Mouse (Mus musculus): Measurements from ENCODE around the gene Sgms1. TPM values are rescaled to one million over a fixed set of nuclear protein-coding genes. Genes with fewer than 3 reads are reported as not detected.

Sgms1 gene
- polyA plus RNA-seq, 1 experiment = 5.3 TPM

DNA sequence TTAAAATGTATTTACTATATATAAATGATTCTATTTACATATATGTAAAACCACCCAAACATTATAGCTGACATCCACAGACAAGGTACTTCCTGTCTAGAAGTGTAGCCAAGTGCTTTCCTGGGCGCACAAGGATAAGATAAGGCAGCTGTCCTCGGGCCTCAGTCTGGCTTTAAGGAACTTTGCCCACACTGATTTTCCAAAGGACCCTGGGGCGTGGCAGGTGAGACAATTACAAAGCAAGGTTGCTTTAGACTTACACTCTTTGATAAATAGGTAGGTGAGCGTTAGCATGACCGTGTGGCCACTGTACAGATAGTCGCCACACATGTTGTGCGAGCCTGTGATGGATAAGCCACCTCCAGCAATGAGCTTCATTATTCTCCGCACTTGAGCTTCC is 260.2 kb downstream of the Sgms1 start:
- TF ChIP-seq CTCF (IDR thresholded peaks at IDR 0.05; ENCODE audit: control insufficient read depth, insufficient read depth, insufficient read length) (no peak), MYOG (IDR thresholded peaks at IDR 0.05; ENCODE audit: control insufficient read depth, extremely low read depth, insufficient read length) (no peak), MAX (IDR thresholded peaks at IDR 0.05) (no peak), MYOD1 (IDR thresholded peaks at IDR 0.05; ENCODE audit: control insufficient read depth, insufficient read length, low read depth) (no peak), USF1 (IDR thresholded peaks at IDR 0.05; ENCODE audit: low read depth) (no peak), CEBPB (IDR thresholded peaks at IDR 0.05; ENCODE audit: low read depth) (no peak), FOSL1 (IDR thresholded peaks at IDR 0.05; ENCODE audit: insufficient read depth, low read length, poor library complexity, severe bottlenecking) (no peak)

DNA sequence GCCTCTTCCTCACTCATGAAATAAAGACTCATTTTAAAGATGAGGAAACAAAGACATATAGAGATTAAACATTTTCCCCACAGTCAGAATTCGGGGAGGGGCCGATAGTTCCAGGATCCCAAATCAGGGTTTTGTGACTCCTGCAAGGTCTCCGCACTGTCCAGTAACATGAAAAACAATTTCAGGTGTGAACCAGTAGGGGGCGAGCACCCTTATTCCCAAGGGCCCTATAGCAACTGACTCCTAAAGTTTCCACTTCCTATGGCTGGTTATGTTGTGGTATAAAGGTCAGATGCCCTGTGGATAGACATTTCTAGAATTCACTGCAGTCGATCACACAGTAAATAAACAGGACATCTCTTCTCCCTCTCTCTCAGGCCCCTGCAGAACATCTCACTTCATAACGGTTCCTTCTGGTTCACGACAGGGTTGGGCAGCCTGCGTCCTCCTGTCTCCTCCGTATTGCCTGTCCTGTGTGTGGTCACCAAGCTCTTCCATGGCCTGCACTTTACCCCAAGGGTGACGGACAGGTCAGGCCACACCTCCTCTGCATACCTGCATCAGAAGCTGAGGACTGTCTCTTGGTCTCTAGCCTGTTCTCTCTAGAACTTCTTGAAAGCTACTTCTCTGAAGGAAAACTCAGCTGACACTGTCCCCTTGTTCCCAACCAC is 262.2 kb downstream of the Sgms1 start:
- no peak for TF ChIP-seq MAX (IDR thresholded peaks at IDR 0.05)
- TF ChIP-seq CTCF (IDR thresholded peaks at IDR 0.05; ENCODE audit: control insufficient read depth, insufficient read depth, insufficient read length) = no peak
- TF ChIP-seq MYOD1 (IDR thresholded peaks at IDR 0.05; ENCODE audit: control insufficient read depth, insufficient read length, low read depth) = no peak
- no peak for TF ChIP-seq USF1 (IDR thresholded peaks at IDR 0.05; ENCODE audit: low read depth)
- no peak for TF ChIP-seq FOSL1 (IDR thresholded peaks at IDR 0.05; ENCODE audit: insufficient read depth, low read length, poor library complexity, severe bottlenecking)
- TF ChIP-seq MYOG (IDR thresholded peaks at IDR 0.05; ENCODE audit: control insufficient read depth, extremely low read depth, insufficient read length) = no peak
- TF ChIP-seq CEBPB (IDR thresholded peaks at IDR 0.05; ENCODE audit: low read depth) = no peak
- Histone ChIP-seq H3K36me3 (ENCODE audit: control insufficient read depth, insufficient read depth) (peaks cover 25% of the 10 kb centered on the region), H3K4me3 (ENCODE audit: insufficient read depth, poor library complexity, severe bottlenecking) (no peak overlapping the region), H3ac (ENCODE audit: control insufficient read depth, insufficient read length, low read depth) (no peak overlapping the region), H3K79me2 (ENCODE audit: control insufficient read depth, insufficient read depth) (no peaks in the 10 kb centered on the region), H3K27me3 (ENCODE audit: control insufficient read depth, insufficient read depth, insufficient read length) (no peaks in the 10 kb centered on the region), H3K79me3 (ENCODE audit: low read depth) (no peaks in the 10 kb centered on the region)

More for the DNA sequence above, 260.2 kb downstream of the Sgms1 start:
- no peak overlapping the region for H3ac ChIP-seq (ENCODE audit: control insufficient read depth, insufficient read length, low read depth)
- peaks cover 17% of the 10 kb centered on the region for H3K36me3 ChIP-seq (ENCODE audit: control insufficient read depth, insufficient read depth)
- H3K79me2 ChIP-seq (ENCODE audit: control insufficient read depth, insufficient read depth) = no peaks in the 10 kb centered on the region
- no peak overlapping the region for H3K4me3 ChIP-seq (ENCODE audit: insufficient read depth, poor library complexity, severe bottlenecking)
- H3K79me3 ChIP-seq (ENCODE audit: low read depth) = no peaks in the 10 kb centered on the region
- H3K27me3 ChIP-seq (ENCODE audit: control insufficient read depth, insufficient read depth, insufficient read length) = no peaks in the 10 kb centered on the region

DNA sequence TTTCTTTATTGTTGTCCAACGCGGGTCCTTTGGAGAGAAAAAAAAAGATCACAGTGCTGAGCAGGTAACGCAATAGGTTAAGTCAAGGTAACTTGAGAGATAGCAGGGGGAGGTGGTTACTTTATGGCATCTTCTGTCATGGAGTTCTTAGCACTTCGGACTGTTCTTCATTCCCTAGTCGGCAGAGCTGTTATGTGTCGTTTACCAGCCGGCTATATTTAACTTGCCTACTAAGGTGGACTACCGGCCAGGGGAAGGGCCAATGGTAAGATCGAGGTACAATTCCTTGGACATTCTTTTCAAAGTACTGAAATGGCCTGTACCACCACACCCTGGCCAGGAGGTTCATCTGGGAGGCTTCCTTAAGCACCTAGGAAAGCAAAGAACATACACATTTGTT is 265.4 kb downstream of the Sgms1 start:
- H3K27me3 ChIP-seq (ENCODE audit: control insufficient read depth, insufficient read depth, insufficient read length) = no peaks in the 10 kb centered on the region
- no peak overlapping the region for H3ac ChIP-seq (ENCODE audit: control insufficient read depth, insufficient read length, low read depth)
- H3K4me3 ChIP-seq (ENCODE audit: insufficient read depth, poor library complexity, severe bottlenecking) = no peak overlapping the region
- TF ChIP-seq MAX (IDR thresholded peaks at IDR 0.05) = no peak
- TF ChIP-seq CTCF (IDR thresholded peaks at IDR 0.05; ENCODE audit: control insufficient read depth, insufficient read depth, insufficient read length) = no peak
- no peak for TF ChIP-seq MYOD1 (IDR thresholded peaks at IDR 0.05; ENCODE audit: control insufficient read depth, insufficient read length, low read depth)
- no peak for TF ChIP-seq USF1 (IDR thresholded peaks at IDR 0.05; ENCODE audit: low read depth)
- no peak for TF ChIP-seq FOSL1 (IDR thresholded peaks at IDR 0.05; ENCODE audit: insufficient read depth, low read length, poor library complexity, severe bottlenecking)
- TF ChIP-seq CEBPB (IDR thresholded peaks at IDR 0.05; ENCODE audit: low read depth) = no peak
- no peak for TF ChIP-seq MYOG (IDR thresholded peaks at IDR 0.05; ENCODE audit: control insufficient read depth, extremely low read depth, insufficient read length)
- peaks cover 25% of the 10 kb centered on the region for H3K36me3 ChIP-seq (ENCODE audit: control insufficient read depth, insufficient read depth)
- no peaks in the 10 kb centered on the region for H3K79me2 ChIP-seq (ENCODE audit: control insufficient read depth, insufficient read depth)
- no peaks in the 10 kb centered on the region for H3K79me3 ChIP-seq (ENCODE audit: low read depth)

DNA sequence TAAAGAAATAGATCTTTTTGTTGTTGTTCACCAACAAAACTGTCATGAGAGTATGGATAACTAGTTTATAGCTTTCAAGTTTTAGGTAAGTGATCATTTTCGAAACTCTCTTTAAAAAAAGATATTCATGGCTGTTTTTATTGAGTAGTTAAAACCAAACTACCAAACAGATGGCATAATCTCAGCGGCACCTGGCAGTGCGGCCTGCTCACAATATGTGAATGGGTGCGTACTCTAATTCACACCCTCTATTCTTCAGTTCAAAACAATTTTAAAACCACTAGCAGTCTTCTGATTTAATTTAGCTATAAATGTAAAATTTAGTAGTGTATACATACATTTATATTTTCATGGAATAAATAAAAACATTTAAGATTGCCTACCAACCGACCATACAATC is 266.3 kb downstream of the Sgms1 start:
- Histone ChIP-seq H3K36me3 (ENCODE audit: control insufficient read depth, insufficient read depth) (peaks cover 24% of the 10 kb centered on the region), H3K4me3 (ENCODE audit: insufficient read depth, poor library complexity, severe bottlenecking) (no peak overlapping the region), H3K79me3 (ENCODE audit: low read depth) (no peaks in the 10 kb centered on the region), H3K27me3 (ENCODE audit: control insufficient read depth, insufficient read depth, insufficient read length) (no peaks in the 10 kb centered on the region), H3K79me2 (ENCODE audit: control insufficient read depth, insufficient read depth) (no peaks in the 10 kb centered on the region), H3ac (ENCODE audit: control insufficient read depth, insufficient read length, low read depth) (no peak overlapping the region)
- TF ChIP-seq FOSL1 (IDR thresholded peaks at IDR 0.05; ENCODE audit: insufficient read depth, low read length, poor library complexity, severe bottlenecking) (no peak), CEBPB (IDR thresholded peaks at IDR 0.05; ENCODE audit: low read depth) (no peak), CTCF (IDR thresholded peaks at IDR 0.05; ENCODE audit: control insufficient read depth, insufficient read depth, insufficient read length) (no peak), USF1 (IDR thresholded peaks at IDR 0.05; ENCODE audit: low read depth) (no peak), MYOG (IDR thresholded peaks at IDR 0.05; ENCODE audit: control insufficient read depth, extremely low read depth, insufficient read length) (no peak)

DNA sequence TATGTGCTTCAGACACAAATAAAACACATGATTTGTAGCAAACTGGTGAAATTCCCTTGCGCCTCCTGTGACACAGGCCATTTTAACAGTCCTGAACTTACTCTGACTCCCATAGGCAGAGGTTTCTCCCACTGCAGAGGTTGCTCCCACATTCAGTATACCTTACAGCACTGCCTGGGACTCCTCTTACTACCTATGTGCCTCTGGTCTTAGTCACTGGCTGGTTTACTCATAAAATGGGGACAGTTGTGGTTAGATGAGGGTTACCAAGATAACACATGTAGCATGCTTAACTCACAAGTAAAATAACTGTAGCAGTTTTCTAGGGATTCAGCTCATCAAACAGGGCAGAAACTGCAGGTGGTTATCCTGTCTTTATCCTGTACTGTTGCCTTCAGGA is 268.7 kb downstream of the Sgms1 start:
- H3K4me3 ChIP-seq (ENCODE audit: insufficient read depth, poor library complexity, severe bottlenecking) = no peak overlapping the region
- no peaks in the 10 kb centered on the region for H3K27me3 ChIP-seq (ENCODE audit: control insufficient read depth, insufficient read depth, insufficient read length)
- no peaks in the 10 kb centered on the region for H3K79me3 ChIP-seq (ENCODE audit: low read depth)
- H3K36me3 ChIP-seq (ENCODE audit: control insufficient read depth, insufficient read depth) = peaks cover 18% of the 10 kb centered on the region
- TF ChIP-seq USF1 (IDR thresholded peaks at IDR 0.05; ENCODE audit: low read depth) = no peak
- no peak for TF ChIP-seq MAX (IDR thresholded peaks at IDR 0.05)
- TF ChIP-seq FOSL1 (IDR thresholded peaks at IDR 0.05; ENCODE audit: insufficient read depth, low read length, poor library complexity, severe bottlenecking) = no peak
- no peak for TF ChIP-seq MYOD1 (IDR thresholded peaks at IDR 0.05; ENCODE audit: control insufficient read depth, insufficient read length, low read depth)
- TF ChIP-seq CEBPB (IDR thresholded peaks at IDR 0.05; ENCODE audit: low read depth) = no peak
- no peak for TF ChIP-seq CTCF (IDR thresholded peaks at IDR 0.05; ENCODE audit: control insufficient read depth, insufficient read depth, insufficient read length)
- TF ChIP-seq MYOG (IDR thresholded peaks at IDR 0.05; ENCODE audit: control insufficient read depth, extremely low read depth, insufficient read length) = no peak
- H3ac ChIP-seq (ENCODE audit: control insufficient read depth, insufficient read length, low read depth) = no peak overlapping the region
- H3K79me2 ChIP-seq (ENCODE audit: control insufficient read depth, insufficient read depth) = no peaks in the 10 kb centered on the region

Measured in C2C12 (cell line).